Mouse (Mus musculus): ENCODE data around the gene Nat9. TPM values are rescaled to one million over a fixed set of nuclear protein-coding genes. Genes with fewer than 3 reads are reported as not detected.

Gene Nat9
- total RNA-seq, 1 experiment from 2014 or later, result 39.9 TPM

Other genes starting within 250 kb of the Nat9 start
- 3.5 TPM in 1 of 3 replicates, not detected in the others for gene Cd300c, start 218.7 kb downstream of the Nat9 start, total RNA-seq (2017)
- gene Cd300ld, start 197.9 kb downstream of the Nat9 start, total RNA-seq (2017), result 282 to 497 TPM (median 452 TPM) in 3 replicates
- gene Cd300c2, start 186.0 kb downstream of the Nat9 start, total RNA-seq (2017), result 183 to 300 TPM (median 291 TPM) in 3 replicates
- gene Cd300ld2, start 171.7 kb downstream of the Nat9 start, total RNA-seq (2017), result not detected in 3 replicates
- gene Cd300ld4, start 160.8 kb downstream of the Nat9 start, total RNA-seq (2017), result 0.97 TPM in 1 of 3 replicates, not detected in the others
- gene Cd300ld5, start 150.1 kb downstream of the Nat9 start, total RNA-seq (2017), result not detected in 3 replicates
- gene Cd300ld3, start 139.4 kb downstream of the Nat9 start, total RNA-seq (2017), result 358 to 471 TPM (median 466 TPM) in 3 replicates
- 160 to 198 TPM (median 162 TPM) in 3 replicates for gene Cd300e, start 125.7 kb downstream of the Nat9 start, total RNA-seq (2017)
- gene Rab37, start 96.4 kb downstream of the Nat9 start, total RNA-seq (2017), result 31.7 to 64.8 TPM (median 33.2 TPM) in 3 replicates
- 20.4 to 32.5 TPM (median 25.8 TPM) in 3 replicates for gene Cd300lf, start 53.9 kb downstream of the Nat9 start, total RNA-seq (2017)
- 65.9 to 104 TPM (median 70.4 TPM) in 3 replicates for gene Slc9a3r1, start 24.5 kb downstream of the Nat9 start, total RNA-seq (2017)
- 12.1 to 32.4 TPM (median 17.3 TPM) in 3 replicates for gene Tmem104, start 372 bp downstream of the Nat9 start, total RNA-seq (2017)
- not detected in 3 replicates for gene Grin2c, start 79.4 kb upstream of the Nat9 start, total RNA-seq (2017)
- 8.4 to 14.8 TPM (median 11.7 TPM) in 3 replicates for gene Fdxr, start 89.2 kb upstream of the Nat9 start, total RNA-seq (2017)
- gene Fads6, start 109.8 kb upstream of the Nat9 start, total RNA-seq (2017), result 0.11 to 0.78 TPM (median 0.38 TPM) in 3 replicates
- gene Otop2, start 119.3 kb upstream of the Nat9 start, total RNA-seq (2017), result not detected in 3 replicates
- gene Ush1g, start 134.2 kb upstream of the Nat9 start, total RNA-seq (2017), result not detected in 3 replicates
- gene Otop3, start 146.9 kb upstream of the Nat9 start, total RNA-seq (2017), result 0.39 TPM in 1 of 3 replicates, not detected in the others
- gene Hid1, start 179.9 kb upstream of the Nat9 start, total RNA-seq (2017), result 4.7 to 13.4 TPM (median 7.5 TPM) in 3 replicates
- gene Cdr2l, start 194.1 kb upstream of the Nat9 start, total RNA-seq (2017), result not detected in 3 replicates
- 57.9 to 84.5 TPM (median 60.9 TPM) in 3 replicates for gene Mrpl58, start 215.9 kb upstream of the Nat9 start, total RNA-seq (2017)
- gene Atp5h, start 232.1 kb upstream of the Nat9 start, total RNA-seq (2017), result 553 to 728 TPM (median 631 TPM) in 3 replicates
- gene Kctd2, start 232.3 kb upstream of the Nat9 start, total RNA-seq (2017), result 20.7 to 29.6 TPM (median 24.3 TPM) in 3 replicates

All from monocyte, adult 5-6 weeks (primary cell).